Mouse (Mus musculus) adrenal gland, adult 10 weeks (tissue): Measurements from ENCODE around the gene Folr1. TPM values are rescaled to one million over a fixed set of nuclear protein-coding genes. Genes with fewer than 3 reads are reported as not detected.

Experiments used
- polyA plus RNA-seq: library from polyadenylated mRNA; stranded (reverse); fragments of 350-450 nt; fragmentation: Illumina TruSeq; extraction: RNeasy Lipid Tissue Mini Kit (QIAGEN cat#74804); gene quantifications from one replicate; pipeline ENCODE4 v1.2.3, GENCODE M21; 2014; ENCODE audit warnings: low read depth, low replicate concordance

Gene Folr1
- polyA plus RNA-seq, result not detected

DNA sequence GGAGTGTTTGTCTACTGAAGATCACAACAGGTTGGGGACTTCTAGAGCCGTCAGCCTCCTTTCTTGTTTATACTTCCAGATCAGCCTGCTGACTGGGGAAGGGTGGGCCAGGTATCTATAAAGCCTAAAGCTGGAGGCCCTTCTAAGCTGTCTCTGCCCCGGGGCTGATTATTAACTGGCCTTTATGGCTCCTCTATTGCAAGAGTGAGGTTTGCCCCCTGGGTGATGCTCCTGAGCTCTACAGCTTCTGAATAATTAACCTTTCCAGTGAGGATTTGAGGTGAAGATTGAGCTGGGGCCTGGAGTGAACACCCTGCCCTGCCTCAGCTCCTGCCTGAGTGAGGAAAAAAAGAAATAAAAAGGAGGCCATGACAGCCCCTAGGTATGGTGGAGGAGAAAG, at the start of gene Folr1:
TSS of gene Folr1 (minus strand) at position 160 of the 400 bp plus-strand sequence.

DNA sequence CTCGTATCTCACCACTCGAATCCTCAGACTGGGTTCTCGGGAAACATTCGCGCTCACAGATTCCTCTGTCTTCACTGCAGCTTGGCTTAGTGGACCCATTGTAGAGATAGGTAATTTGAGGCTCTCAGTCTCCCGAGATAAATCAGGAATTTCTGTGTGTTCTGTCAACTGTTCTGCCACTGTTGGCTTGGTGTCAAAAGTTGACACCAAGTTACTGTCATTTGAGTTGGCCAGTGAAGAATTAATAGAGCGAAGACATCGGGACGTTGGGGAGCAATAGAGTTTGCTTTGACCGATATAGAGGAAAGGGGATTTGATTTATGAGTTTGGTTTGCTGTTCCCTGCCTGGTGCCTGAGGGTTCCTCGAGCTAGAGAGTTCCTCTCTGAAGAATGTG, 35.7 kb upstream of the Folr1 start, which contains the start of gene Tomt:
TSS of gene Tomt (minus strand) at position 73 of the 395 bp plus-strand sequence.

GRCm38 (mm10) chr7:101905561-101906286, 35.1 kb upstream of the Folr1 start, which contains the start of gene Lamtor1:
TSS of gene Lamtor1 (plus strand) at chr7:101905904.

GRCm38 (mm10) chr7:101863415-101863814, 7.2 kb downstream of the Folr1 start, which contains the start of gene Anapc15:
TSS of gene Anapc15 (plus strand) at chr7:101863715.

DNA sequence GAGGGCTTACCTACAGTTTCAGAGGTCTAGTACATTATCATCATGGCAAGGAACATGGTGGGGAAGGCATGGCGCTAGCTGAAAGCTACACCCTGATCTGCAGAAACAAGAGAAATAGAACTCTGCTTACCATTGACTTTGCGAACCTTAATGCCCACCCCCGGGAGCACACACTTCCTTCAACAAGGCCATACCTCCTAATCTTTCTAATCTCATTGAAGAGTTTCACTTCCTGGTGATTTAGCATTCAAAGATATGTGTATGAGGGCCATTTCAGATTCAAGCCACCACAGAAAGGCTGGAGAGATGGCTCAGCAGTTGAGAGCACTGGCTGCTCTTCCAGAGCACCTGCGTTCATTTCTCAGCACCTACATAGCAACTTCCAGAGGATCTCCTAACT, 13.5 kb downstream of the Folr1 start, which contains the start of gene Folr2:
TSS of gene Folr2 (minus strand) at position 101 of the 400 bp plus-strand sequence.

DNA sequence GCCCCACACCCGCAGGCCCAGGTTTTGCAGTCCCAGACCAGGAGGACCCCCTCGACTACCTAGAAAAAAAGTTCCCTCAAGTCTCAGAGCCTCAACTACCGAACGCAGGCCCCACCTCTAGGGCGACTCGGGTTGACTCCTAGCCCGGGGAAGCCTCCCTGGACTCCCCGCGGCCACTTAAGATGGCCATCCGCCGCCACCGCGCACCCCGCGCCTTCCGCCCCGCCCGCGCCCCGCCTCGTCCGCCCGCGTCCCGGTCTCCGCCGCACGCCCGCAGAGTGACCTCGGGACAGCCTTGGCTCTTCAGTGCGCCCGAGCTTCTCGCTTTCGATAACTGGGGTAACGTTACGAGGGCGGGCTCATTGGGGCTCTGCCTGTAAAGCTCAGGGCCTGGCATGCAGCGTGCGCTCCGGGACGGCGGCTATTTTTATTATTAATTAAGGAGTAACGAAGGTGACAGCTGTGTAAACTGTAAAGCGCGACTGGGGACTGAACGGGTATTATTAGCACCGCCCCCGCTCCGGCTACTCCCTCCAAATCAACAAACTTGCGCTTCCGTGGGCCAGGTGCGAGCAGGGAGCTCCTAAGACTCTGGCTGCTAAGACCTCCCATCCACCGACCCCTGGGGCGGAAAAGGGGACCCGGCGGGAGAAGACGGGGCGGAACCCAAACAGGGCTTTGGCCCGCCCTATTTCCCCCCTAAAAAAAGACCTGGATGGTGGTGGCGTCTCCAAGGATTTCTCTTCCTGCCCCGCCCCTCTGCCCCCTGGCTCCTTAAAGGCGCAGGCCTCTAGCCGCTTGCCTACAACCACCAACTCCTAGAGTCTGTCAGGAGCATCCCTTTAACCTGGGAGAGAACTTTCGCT, 32.7 kb downstream of the Folr1 start, which contains the start of gene Inppl1:
TSS of gene Inppl1 (minus strand) at position 624 of the 866 bp plus-strand sequence.

GRCm38 (mm10) chr7:101817861-101818401, 52.7 kb downstream of the Folr1 start, which contains the start of gene Phox2a:
TSS of gene Phox2a (plus strand) at chr7:101818313.

Other genes starting within 250 kb of the Folr1 start
- 13.2 TPM for gene Clpb, start 207.2 kb downstream of the Folr1 start, polyA plus RNA-seq
- 1.3 TPM for gene Phox2a, start 52.5 kb downstream of the Folr1 start, polyA plus RNA-seq
- gene Inppl1, start 32.6 kb downstream of the Folr1 start, polyA plus RNA-seq, result 34.8 TPM
- 1.5 TPM for gene Folr2, start 13.6 kb downstream of the Folr1 start, polyA plus RNA-seq
- 5.7 TPM for gene Anapc15, start 7.1 kb downstream of the Folr1 start, polyA plus RNA-seq
- gene Lamtor1, start 35.1 kb upstream of the Folr1 start, polyA plus RNA-seq, result 13.8 TPM
- not detected for gene Tomt, start 35.6 kb upstream of the Folr1 start, polyA plus RNA-seq
- gene Lrrc51, start 63.1 kb upstream of the Folr1 start, polyA plus RNA-seq, result 5.7 TPM
- gene Numa1, start 63.3 kb upstream of the Folr1 start, polyA plus RNA-seq, result 110 TPM
- gene Il18bp, start 147.9 kb upstream of the Folr1 start, polyA plus RNA-seq, result 16.7 TPM
- gene Rnf121, start 194.7 kb upstream of the Folr1 start, polyA plus RNA-seq, result 13.8 TPM
- gene Xndc1, start 194.7 kb upstream of the Folr1 start, polyA plus RNA-seq, result 8.8 TPM
- not detected for gene Xntrpc, start 194.9 kb upstream of the Folr1 start, polyA plus RNA-seq
- not detected for gene Trpc2, start 212.3 kb upstream of the Folr1 start, polyA plus RNA-seq
- gene Art1, start 231.0 kb upstream of the Folr1 start, polyA plus RNA-seq, result not detected
- gene Art5, start 238.7 kb upstream of the Folr1 start, polyA plus RNA-seq, result not detected
- not detected for gene Chrna10, start 246.0 kb upstream of the Folr1 start, polyA plus RNA-seq